Mouse (Mus musculus): ENCODE measurements around the gene B4galt4.

GRCm38 (mm10) chr16:38713404-38714258 is 28.4 kb upstream of the B4galt4 start:
- TF ChIP-seq GATA1 (IDR thresholded peaks at IDR 0.05; ENCODE audit: low read length), result no peak
- no peak for TF ChIP-seq TAL1 (IDR thresholded peaks at IDR 0.05; ENCODE audit: low read length)
